In genomic region chr14:46389438-46390248, GRCm38 (mm10) we compare ENCODE assay signal across 9 mouse cellular contexts. TPM values are rescaled to one million over a fixed set of nuclear protein-coding genes. Genes with fewer than 3 reads are reported as not detected.
A peak's percentile ranks its signal among the peaks of the same experiment; 100 is the strongest.
DNase-seq lines count a peak whose midpoint lies in the region; ATAC-seq lines count a peak whose summit lies in the region.
"Had no signal": no experiment of that assay in that cellular context is flagged by ENCODE, and none has a peak within 500 bp of the region (broad histone marks: within the 10 kb centered on the region; RNA-seq: fewer than 3 reads in every experiment).

No protein-coding gene starts in this region.

- ATAC-seq in hindbrain, embryonic 12.5 days (ENCODE audit: low FRiP score): no peak

- no peaks in the 10 kb centered on the region for H3K36me3 ChIP-seq in heart, embryonic 10.5 days
- H3K36me3 ChIP-seq in hindbrain, embryonic 12.5 days: no peaks in the 10 kb centered on the region

- no peaks in the 10 kb centered on the region for H3K9me3 ChIP-seq in heart, embryonic 10.5 days
- H3K9me3 ChIP-seq in hindbrain, embryonic 12.5 days (replicated peaks): no peaks in the 10 kb centered on the region

- H3K4me1 ChIP-seq in heart, embryonic 10.5 days: peaks cover 30% of the 10 kb centered on the region
- peaks cover 47% of the 10 kb centered on the region for H3K4me1 ChIP-seq in hindbrain, embryonic 12.5 days

- H3K4me3 ChIP-seq in heart, embryonic 10.5 days: peak overlapping the region; percentile 72
- peak overlapping the region; percentile 19 for H3K4me3 ChIP-seq in hindbrain, embryonic 12.5 days

- no peak overlapping the region; the same call in 1 of the 2 replicates for H3K9ac ChIP-seq in hindbrain, embryonic 12.5 days

- H3K4me2 ChIP-seq in hindbrain, embryonic 12.5 days (replicated peaks): peak overlapping the region; percentile 47

- peak overlapping the region; percentile 88 for H3K27ac ChIP-seq in heart, embryonic 10.5 days
- no peak overlapping the region for H3K27ac ChIP-seq in hindbrain, embryonic 12.5 days

- no peak for DNase-seq in heart, embryonic 10.5 days (ENCODE audit: low spot score)
- DNase-seq in heart, adult 9 months (ENCODE audit: low spot score in 2 of 2): no peak
- DNase-seq in R1 (ENCODE audit: low read depth, low spot score): peak; percentile 9
- peak; percentile 16 for DNase-seq in lung, postnatal 14 days
- DNase-seq in frontal cortex, adult 2 months (ENCODE audit: extremely low spot score in 1 of 2, low spot score in 1 of 2): no peak
- DNase-seq in testis, postnatal 10 days (ENCODE audit: low spot score): no peak
- DNase-seq in T-cell, adult 2 months (ENCODE audit: low spot score): no peak
- DNase-seq: B cell, adult 2 months had no signal

- WGBS in heart, embryonic 10.5 days: 5% methylated on average over 24 of the region's 24 CpGs
- 6% methylated on average over 24 of the region's 24 CpGs for WGBS in hindbrain, embryonic 12.5 days

- peaks cover 38% of the 10 kb centered on the region for H3K27me3 ChIP-seq in heart, embryonic 10.5 days (ENCODE audit: insufficient read depth, poor library complexity, severe bottlenecking)
- H3K27me3 ChIP-seq in hindbrain, embryonic 12.5 days: peaks cover 83% of the 10 kb centered on the region

RNA-seq across cellular contexts. Expression of gene Bmp4, which starts 0.8 kb away (rescaled TPM):
- 32.0 and 71.3 TPM in 2 replicates for polyA plus RNA-seq in heart, embryonic 10.5 days (2016; fragmentation: Nextera tagmentation; extraction: Ambion mirVana)
- polyA plus RNA-seq in hindbrain, embryonic 12.5 days (2016; fragmentation: Nextera tagmentation; extraction: Ambion mirVana): 16.6 and 25.0 TPM in 2 replicates
- polyA plus RNA-seq in frontal cortex, adult 2 months (2012; rRNA removed): 5.4 and 8.1 TPM in 2 replicates

RNA-seq across cellular contexts. Expression of gene Gm15217, which starts 10.4 kb away (rescaled TPM):
- polyA plus RNA-seq in heart, embryonic 10.5 days (2016; fragmentation: Nextera tagmentation; extraction: Ambion mirVana): 0.87 TPM in 1 of 2 replicates, not detected in the other
- not detected in 2 replicates for polyA plus RNA-seq in hindbrain, embryonic 12.5 days (2016; fragmentation: Nextera tagmentation; extraction: Ambion mirVana)
- not detected in 2 replicates for polyA plus RNA-seq in frontal cortex, adult 2 months (2012; rRNA removed)

Comparison
In these comparisons a context has a peak if more than half of its experiments do, and no peak if none do; other contexts are left out.
1. DNase-seq: peak in R1 (single experiment) and lung, postnatal 14 days (single experiment); none in heart, embryonic 10.5 days (single experiment), heart, adult 9 months (0 of 2), frontal cortex, adult 2 months (0 of 2), testis, postnatal 10 days (single experiment) and T-cell, adult 2 months (single experiment).